Mouse (Mus musculus): Measurements from ENCODE around the gene Gm20696. TPM values are rescaled to one million over a fixed set of nuclear protein-coding genes. Genes with fewer than 3 reads are reported as not detected.
A peak's percentile ranks its signal among the peaks of the same experiment; 100 is the strongest.

The Gm20696 gene
- polyA plus RNA-seq, 1 experiment = 1.8 TPM

GRCm38 (mm10) chr6:99684899-99685298 lies 18.3 kb upstream of the Gm20696 start:
- peak; percentile 41 for DNase-seq (ENCODE audit: low read depth)
- no peak for TF ChIP-seq POLR2A (IDR thresholded peaks at IDR 0.05; ENCODE audit: borderline replicate concordance, extremely low read depth, insufficient read depth, insufficient read length, poor library complexity, severe bottlenecking)
- TF ChIP-seq CTCF (IDR thresholded peaks at IDR 0.05; ENCODE audit: borderline replicate concordance, extremely low read depth, insufficient read depth, insufficient read length) = peak; percentile 54; the same call in 1 of the 2 replicates

- DNase-seq (ENCODE audit: low read depth) = no peak
- TF ChIP-seq POLR2A (IDR thresholded peaks at IDR 0.05; ENCODE audit: borderline replicate concordance, extremely low read depth, insufficient read depth, insufficient read length, poor library complexity, severe bottlenecking) (no peak), CTCF (IDR thresholded peaks at IDR 0.05; ENCODE audit: borderline replicate concordance, extremely low read depth, insufficient read depth, insufficient read length) (no peak)
Observed at GRCm38 (mm10) chr6:99683974-99684373, 17.4 kb upstream of the Gm20696 start.

DNA sequence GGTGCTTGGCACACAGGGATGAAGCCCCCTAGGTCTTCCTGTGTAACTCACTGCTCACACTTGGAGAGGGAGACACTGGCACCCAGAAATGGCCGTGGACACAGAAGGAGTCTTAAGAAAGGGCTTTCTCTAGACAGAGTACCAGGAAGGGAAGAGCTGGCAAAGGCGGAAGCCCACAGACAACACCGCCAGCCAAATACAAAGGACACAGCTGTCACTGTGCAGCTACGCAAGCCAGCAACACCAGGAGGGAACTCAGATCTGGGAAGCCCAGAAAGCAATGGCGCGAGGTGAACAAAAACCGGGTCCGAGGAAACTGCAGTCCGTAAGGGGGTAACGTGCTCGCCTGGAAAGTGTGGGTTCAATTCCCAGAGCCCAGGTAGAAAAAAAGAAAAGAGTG lies 11.5 kb upstream of the Gm20696 start:
- TF ChIP-seq CTCF (IDR thresholded peaks at IDR 0.05; ENCODE audit: borderline replicate concordance, extremely low read depth, insufficient read depth, insufficient read length) (no peak), POLR2A (IDR thresholded peaks at IDR 0.05; ENCODE audit: borderline replicate concordance, extremely low read depth, insufficient read depth, insufficient read length, poor library complexity, severe bottlenecking) (no peak)
- DNase-seq (ENCODE audit: low read depth) = peak; percentile 75

DNA sequence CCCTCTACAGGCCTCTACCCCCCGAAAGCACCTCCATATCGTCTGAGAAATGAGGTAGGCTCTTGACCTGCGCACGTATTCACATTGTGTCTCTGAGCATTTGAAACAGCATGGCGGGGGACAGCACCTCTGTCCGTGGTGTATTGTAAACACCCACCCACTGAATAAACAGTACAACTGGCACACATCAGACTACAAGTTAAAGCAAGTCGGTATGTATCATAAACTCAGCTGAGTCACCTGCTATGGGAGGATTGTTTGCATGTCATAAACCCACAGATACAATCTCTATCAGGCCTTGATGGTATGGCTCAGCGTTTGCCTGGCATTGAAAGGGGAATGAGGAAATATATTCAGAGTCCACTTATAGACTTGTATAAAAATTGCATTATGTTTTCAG lies 10.7 kb upstream of the Gm20696 start:
- TF ChIP-seq CTCF (IDR thresholded peaks at IDR 0.05; ENCODE audit: borderline replicate concordance, extremely low read depth, insufficient read depth, insufficient read length) (no peak), POLR2A (IDR thresholded peaks at IDR 0.05; ENCODE audit: borderline replicate concordance, extremely low read depth, insufficient read depth, insufficient read length, poor library complexity, severe bottlenecking) (no peak)
- no peak for DNase-seq (ENCODE audit: low read depth)

- peak; percentile 52 for DNase-seq (ENCODE audit: low read depth)
- TF ChIP-seq CTCF (IDR thresholded peaks at IDR 0.05; ENCODE audit: borderline replicate concordance, extremely low read depth, insufficient read depth, insufficient read length) (no peak), POLR2A (IDR thresholded peaks at IDR 0.05; ENCODE audit: borderline replicate concordance, extremely low read depth, insufficient read depth, insufficient read length, poor library complexity, severe bottlenecking) (no peak)
Observed at GRCm38 (mm10) chr6:99674482-99674881, 7.9 kb upstream of the Gm20696 start.

DNA sequence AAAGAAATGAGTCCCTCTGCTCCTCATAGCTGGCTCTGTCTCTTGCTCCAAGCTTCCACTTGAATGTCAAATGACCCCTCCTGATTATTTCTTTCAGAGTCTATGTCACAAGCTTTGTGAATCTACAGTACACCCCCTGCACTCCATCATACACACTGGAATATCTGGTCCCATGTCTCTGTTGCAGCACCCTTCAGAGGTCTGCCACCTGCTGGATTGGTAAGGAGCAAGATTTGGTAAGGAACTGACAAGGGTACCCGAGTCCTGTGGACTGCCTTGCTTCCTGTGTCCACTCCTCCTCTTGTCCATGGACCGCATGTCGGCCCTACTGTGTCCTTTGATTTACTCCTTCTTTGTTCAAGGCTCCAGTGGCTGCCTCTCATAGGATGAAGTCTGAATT lies 5.2 kb upstream of the Gm20696 start:
- no peak for DNase-seq (ENCODE audit: low read depth)
- TF ChIP-seq POLR2A (IDR thresholded peaks at IDR 0.05; ENCODE audit: borderline replicate concordance, extremely low read depth, insufficient read depth, insufficient read length, poor library complexity, severe bottlenecking) (no peak), CTCF (IDR thresholded peaks at IDR 0.05; ENCODE audit: borderline replicate concordance, extremely low read depth, insufficient read depth, insufficient read length) (peak; percentile 21; the same call in 1 of the 2 replicates)

DNA sequence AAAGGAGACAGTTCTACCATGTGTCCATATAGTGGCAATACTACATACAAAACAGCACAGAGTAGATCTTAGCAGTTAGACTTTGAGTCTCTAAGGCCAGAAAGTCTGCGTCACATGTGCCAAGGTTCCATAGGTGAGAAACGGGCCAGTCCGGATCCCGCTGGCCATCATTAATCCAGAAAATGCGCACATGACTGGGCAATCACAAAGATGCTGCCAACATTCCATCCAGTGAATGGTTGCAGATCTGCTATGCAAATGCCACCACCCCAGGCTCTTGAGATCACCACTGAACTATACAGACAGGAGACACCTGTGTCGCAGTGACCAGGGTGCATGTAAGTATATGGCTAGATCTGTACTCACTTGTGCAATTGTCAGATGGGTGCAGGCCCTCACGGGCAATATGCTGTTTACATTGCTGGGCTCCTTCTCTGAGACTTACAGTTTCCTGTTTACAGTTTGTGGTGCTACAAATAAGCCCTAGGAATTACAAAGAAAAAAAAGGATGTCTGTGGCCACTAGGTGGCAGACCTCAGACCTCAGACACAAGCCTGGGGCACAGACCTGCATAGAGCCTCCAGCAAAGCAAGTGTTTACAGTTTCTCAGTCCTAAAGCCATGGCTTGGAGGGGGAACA lies 4.0 kb upstream of the Gm20696 start:
- DNase-seq (ENCODE audit: low read depth) = peak; percentile 90
- TF ChIP-seq POLR2A (IDR thresholded peaks at IDR 0.05; ENCODE audit: borderline replicate concordance, extremely low read depth, insufficient read depth, insufficient read length, poor library complexity, severe bottlenecking) = no peak
- peak; percentile 74; the same call in 1 of the 2 replicates for TF ChIP-seq CTCF (IDR thresholded peaks at IDR 0.05; ENCODE audit: borderline replicate concordance, extremely low read depth, insufficient read depth, insufficient read length)

GRCm38 (mm10) chr6:99669481-99670325 lies 3.1 kb upstream of the Gm20696 start:
- TF ChIP-seq CTCF (IDR thresholded peaks at IDR 0.05; ENCODE audit: borderline replicate concordance, extremely low read depth, insufficient read depth, insufficient read length) (no peak), POLR2A (IDR thresholded peaks at IDR 0.05; ENCODE audit: borderline replicate concordance, extremely low read depth, insufficient read depth, insufficient read length, poor library complexity, severe bottlenecking) (no peak)
- peak; percentile 97 for DNase-seq (ENCODE audit: low read depth)

DNA sequence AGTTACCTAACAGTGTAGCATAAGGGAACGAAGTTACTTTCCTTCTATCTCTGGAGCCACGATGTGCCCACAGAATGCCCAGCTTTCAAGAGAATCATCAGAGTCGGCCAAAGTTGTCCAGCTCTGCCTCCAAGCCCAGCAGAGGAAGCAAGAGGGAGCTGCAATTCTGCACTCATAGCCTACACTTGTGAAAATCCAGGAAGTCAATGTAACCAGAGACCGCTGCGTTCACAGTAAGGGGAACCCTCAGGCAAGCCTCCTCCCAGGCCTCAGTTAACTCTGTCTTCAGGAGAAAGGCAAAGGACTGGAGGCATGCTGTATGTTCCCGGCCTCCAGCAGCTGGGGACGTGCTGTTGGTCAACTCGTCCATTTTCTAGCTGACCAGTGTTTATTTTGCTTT lies 693 bp upstream of the Gm20696 start:
- TF ChIP-seq POLR2A (IDR thresholded peaks at IDR 0.05; ENCODE audit: borderline replicate concordance, extremely low read depth, insufficient read depth, insufficient read length, poor library complexity, severe bottlenecking) (no peak), CTCF (IDR thresholded peaks at IDR 0.05; ENCODE audit: borderline replicate concordance, extremely low read depth, insufficient read depth, insufficient read length) (no peak)
- no peak for DNase-seq (ENCODE audit: low read depth)

DNA sequence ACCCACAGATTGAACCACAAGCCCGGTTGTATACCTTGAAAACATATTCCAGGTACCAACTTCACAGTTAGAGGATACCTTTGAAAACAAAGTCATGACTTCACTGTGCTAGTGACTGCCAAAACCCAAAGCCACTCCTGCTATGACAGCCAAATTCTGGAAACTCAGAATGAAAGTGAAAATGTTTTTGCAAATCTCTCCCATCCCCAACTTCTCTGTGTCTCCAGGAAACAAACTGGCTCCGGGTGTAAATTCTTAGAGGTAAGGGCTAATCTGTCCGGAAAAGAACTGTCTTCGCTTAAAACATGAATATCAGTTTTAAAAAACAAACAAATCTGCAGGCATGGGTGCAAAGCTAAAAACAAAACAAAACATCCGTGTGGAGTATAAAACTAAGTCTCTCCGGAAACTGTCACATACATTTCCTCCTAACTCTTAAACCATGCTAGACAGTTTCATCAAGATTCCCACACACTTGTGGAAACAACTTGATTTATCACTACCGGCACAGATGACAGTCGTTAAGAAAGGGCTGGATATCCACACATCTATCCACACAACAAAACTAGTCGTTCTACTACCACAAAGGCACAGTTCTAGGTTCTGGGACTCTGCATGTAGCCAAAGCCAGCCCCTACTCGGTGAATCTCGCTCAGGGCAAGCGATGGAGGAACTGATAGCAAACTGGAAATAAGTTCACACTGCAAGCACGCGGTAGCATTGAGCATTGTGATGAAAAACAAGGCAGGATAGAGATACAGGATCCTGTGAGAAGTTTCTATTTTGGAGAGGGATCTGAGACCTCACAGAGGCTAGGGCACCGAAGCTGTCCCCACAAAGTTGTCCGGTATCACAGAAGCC lies 910 bp downstream of the Gm20696 start:
- no peak for TF ChIP-seq POLR2A (IDR thresholded peaks at IDR 0.05; ENCODE audit: borderline replicate concordance, extremely low read depth, insufficient read depth, insufficient read length, poor library complexity, severe bottlenecking)
- TF ChIP-seq CTCF (IDR thresholded peaks at IDR 0.05; ENCODE audit: borderline replicate concordance, extremely low read depth, insufficient read depth, insufficient read length) = no peak
- DNase-seq (ENCODE audit: low read depth) = peak; percentile 43

- no peak for TF ChIP-seq CTCF (IDR thresholded peaks at IDR 0.05; ENCODE audit: borderline replicate concordance, extremely low read depth, insufficient read depth, insufficient read length)
- TF ChIP-seq POLR2A (IDR thresholded peaks at IDR 0.05; ENCODE audit: borderline replicate concordance, extremely low read depth, insufficient read depth, insufficient read length, poor library complexity, severe bottlenecking) = no peak
- DNase-seq (ENCODE audit: low read depth) = no peak
Observed at GRCm38 (mm10) chr6:99663232-99663631, 3.4 kb downstream of the Gm20696 start.

Measured in brain, embryonic 14.5 days (tissue).